Mouse (Mus musculus) neural tube, embryonic 15.5 days (tissue): ENCODE measurements around the gene Fam189a2. TPM values are rescaled to one million over a fixed set of nuclear protein-coding genes. Genes with fewer than 3 reads are reported as not detected.

Experiments used
- ATAC-seq: fragments of 200-750 bp; cut with Nextera tagmentation; 2 replicates; pipeline ENCODE4 v1.8.0; 2017; ENCODE audit warnings: mild to moderate bottlenecking, moderate TSS enrichment, moderate library complexity; ENCODE audit not compliant: low FRiP score
- H3K27ac ChIP-seq: fragments of 300-500 bp; sonication (generic); replicated peaks from 2 replicates; pipeline ENCODE4 v1.5.1; 2015; ENCODE audit warnings: mild to moderate bottlenecking, inconsistent platforms
- H3K27me3 ChIP-seq: fragments of 300-500 bp; sonication (generic); replicated peaks from 2 replicates; pipeline ENCODE4 v1.6.1; 2015; ENCODE audit warnings: inconsistent platforms
- H3K36me3 ChIP-seq: fragments of 300-500 bp; sonication (generic); 2 replicates; pipeline ENCODE4 v1.6.1; 2015; ENCODE audit warnings: inconsistent platforms
- H3K4me1 ChIP-seq: fragments of 300-500 bp; sonication (generic); 2 replicates; pipeline ENCODE4 v1.6.1; 2015; ENCODE audit warnings: inconsistent platforms
- H3K4me2 ChIP-seq: fragments of 300-500 bp; sonication (generic); 2 replicates; pipeline ENCODE4 v1.6.1; 2015; ENCODE audit warnings: inconsistent platforms, mild to moderate bottlenecking, moderate library complexity
- H3K4me3 ChIP-seq: fragments of 300-500 bp; sonication (generic); replicated peaks from 2 replicates; pipeline ENCODE4 v1.5.1; 2015; ENCODE audit warnings: mild to moderate bottlenecking, inconsistent platforms
- H3K9ac ChIP-seq: fragments of 300-500 bp; sonication (generic); replicated peaks from 2 replicates; pipeline ENCODE4 v1.6.1; 2015; ENCODE audit warnings: mild to moderate bottlenecking, inconsistent platforms
- H3K9me3 ChIP-seq: fragments of 300-500 bp; sonication (generic); replicated peaks from 2 replicates; pipeline ENCODE4 v1.6.1; 2016; ENCODE audit warnings: inconsistent platforms
- WGBS: fragments of 180-500 bp; shearing (Covaris S2); methylation state at CpG from one replicate; pipeline ENCODE4 v1.1.7; 2015; ENCODE audit warnings: mixed read lengths; 5-methylcytosine and 5-hydroxymethylcytosine counted together
- polyA plus RNA-seq: library from polyadenylated mRNA; unstranded; fragments of >200 nt; fragmentation: Nextera tagmentation; extraction: Ambion mirVana; gene quantifications from 2 replicates; pipeline ENCODE4 v1.2.1, GENCODE M21; 2015

Fam189a2 gene
- polyA plus RNA-seq, 1 experiment from 2014 or later, result 1.9 TPM

GRCm38 (mm10) chr19:23956299-23956975, 74.4 kb downstream of the Fam189a2 start:
- Histone ChIP-seq H3K9ac (no peak overlapping the region), H3K9me3 (no peaks in the 10 kb centered on the region), H3K27me3 (no peaks in the 10 kb centered on the region), H3K4me2 (no peak overlapping the region), H3K36me3 (no peaks in the 10 kb centered on the region), H3K4me1 (peaks cover 24% of the 10 kb centered on the region), H3K27ac (no peak overlapping the region), H3K4me3 (no peak overlapping the region)
- no peak for ATAC-seq
- 71% methylated on average over 16 of the region's 17 CpGs for WGBS

DNA sequence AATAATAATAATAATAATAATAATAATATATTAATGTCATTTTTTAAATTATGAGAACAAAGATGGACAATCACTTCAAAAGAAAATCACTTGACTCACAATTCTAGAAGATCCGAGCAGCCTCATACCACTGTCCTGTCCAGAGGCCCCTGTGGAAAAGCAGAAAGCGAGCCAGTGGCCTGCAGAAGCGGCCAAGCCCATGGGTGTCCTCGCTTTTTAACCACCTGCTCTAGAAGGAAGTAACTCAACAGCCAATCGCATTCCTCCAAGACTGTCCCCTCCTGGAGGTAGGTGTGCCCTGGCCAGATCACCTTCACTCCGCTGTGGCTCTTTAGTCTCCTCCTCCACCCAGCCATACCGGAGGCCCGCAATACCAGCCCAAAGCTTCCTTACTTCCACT, 75.4 kb downstream of the Fam189a2 start:
- peaks cover 15% of the 10 kb centered on the region for H3K4me1 ChIP-seq
- no peak overlapping the region for H3K4me3 ChIP-seq
- no peak overlapping the region for H3K27ac ChIP-seq
- no peak overlapping the region for H3K9ac ChIP-seq
- H3K9me3 ChIP-seq, result no peaks in the 10 kb centered on the region
- H3K27me3 ChIP-seq, result no peaks in the 10 kb centered on the region
- no peaks in the 10 kb centered on the region for H3K36me3 ChIP-seq
- ATAC-seq, result no peak
- WGBS, result 93% methylated on average over 8 of the region's 8 CpGs
- H3K4me2 ChIP-seq, result no peak overlapping the region

DNA sequence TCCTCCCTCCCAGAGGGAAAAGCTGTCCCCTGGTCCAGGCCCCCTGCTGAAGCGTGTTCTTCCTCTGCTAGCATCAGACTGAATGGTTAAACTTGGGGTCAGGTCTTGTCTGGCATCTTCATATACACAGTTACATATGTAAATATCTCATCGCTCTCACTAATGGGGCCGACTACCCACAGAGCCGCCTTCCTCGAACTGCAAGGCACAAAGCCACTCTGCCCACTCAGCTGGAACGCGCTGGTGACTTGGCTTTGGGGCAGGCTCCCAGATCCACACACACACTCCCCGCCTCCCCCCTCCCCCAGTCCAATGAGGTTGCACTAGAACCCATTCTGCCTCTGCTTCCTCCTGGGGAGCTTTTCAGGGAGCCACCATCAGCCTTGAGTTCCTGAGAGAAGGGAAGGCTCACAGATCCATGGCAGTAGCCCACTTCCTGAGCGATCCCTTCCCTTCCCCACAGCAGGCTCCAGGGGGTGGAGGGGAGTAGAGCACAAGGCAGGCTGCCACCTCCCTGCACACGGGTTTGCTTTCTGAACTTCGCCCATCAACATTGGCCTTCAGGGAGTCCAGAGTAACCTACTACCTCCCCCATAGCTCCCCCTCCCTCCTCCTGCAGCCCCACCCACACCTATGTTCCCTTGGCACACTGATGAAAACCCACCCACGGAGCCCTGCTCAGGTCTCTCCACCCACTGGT, 82.4 kb downstream of the Fam189a2 start:
- no peak overlapping the region for H3K27ac ChIP-seq
- H3K4me3 ChIP-seq, result no peak overlapping the region
- WGBS, result 37% methylated on average over 12 of the region's 12 CpGs
- H3K27me3 ChIP-seq, result no peaks in the 10 kb centered on the region
- H3K4me1 ChIP-seq, result no peaks in the 10 kb centered on the region
- no peak overlapping the region for H3K4me2 ChIP-seq
- peak; percentile 41; the same call in 1 of the 2 replicates for ATAC-seq
- H3K9me3 ChIP-seq, result no peaks in the 10 kb centered on the region
- H3K9ac ChIP-seq, result no peak overlapping the region
- H3K36me3 ChIP-seq, result peaks cover 35% of the 10 kb centered on the region

DNA sequence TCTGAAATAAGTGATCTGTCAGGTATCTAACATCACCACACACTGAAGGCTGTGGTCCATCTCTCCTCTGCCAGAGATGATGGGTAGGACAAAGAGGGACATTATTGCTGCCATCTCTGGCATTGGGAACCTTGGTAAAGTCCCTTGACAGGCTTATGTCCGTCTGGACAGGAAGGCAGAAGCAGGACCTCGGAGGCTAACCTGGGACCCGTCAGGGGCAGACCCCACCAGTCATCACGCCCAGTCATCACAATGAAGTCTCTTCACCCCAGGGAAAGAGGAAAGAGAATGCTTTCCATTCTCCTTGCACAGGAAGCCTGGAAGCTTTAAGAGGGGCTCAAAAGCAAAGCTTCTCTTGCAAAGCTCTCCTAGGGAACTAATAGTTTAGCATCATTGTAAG, 82.9 kb downstream of the Fam189a2 start:
- H3K4me1 ChIP-seq, result no peaks in the 10 kb centered on the region
- no peak overlapping the region for H3K27ac ChIP-seq
- H3K9ac ChIP-seq, result no peak overlapping the region
- no peak overlapping the region for H3K4me2 ChIP-seq
- peaks cover 37% of the 10 kb centered on the region for H3K36me3 ChIP-seq
- H3K9me3 ChIP-seq, result no peaks in the 10 kb centered on the region
- no peak for ATAC-seq
- H3K4me3 ChIP-seq, result no peak overlapping the region
- H3K27me3 ChIP-seq, result no peaks in the 10 kb centered on the region
- 44% methylated on average over 4 of the region's 4 CpGs for WGBS

- Histone ChIP-seq H3K27ac (no peak overlapping the region), H3K9ac (no peak overlapping the region), H3K9me3 (no peaks in the 10 kb centered on the region), H3K27me3 (no peaks in the 10 kb centered on the region), H3K4me1 (no peaks in the 10 kb centered on the region), H3K36me3 (peaks cover 46% of the 10 kb centered on the region), H3K4me3 (no peak overlapping the region), H3K4me2 (no peak overlapping the region)
- WGBS, result 93% methylated on average over 4 of the region's 4 CpGs
- ATAC-seq, result no peak
Observed at GRCm38 (mm10) chr19:23946751-23947150, 84.1 kb downstream of the Fam189a2 start.

- H3K4me2 ChIP-seq, result no peak overlapping the region
- peaks cover 50% of the 10 kb centered on the region for H3K36me3 ChIP-seq
- H3K27ac ChIP-seq, result no peak overlapping the region
- 87% methylated on average over 6 of the region's 6 CpGs for WGBS
- H3K4me1 ChIP-seq, result 0 out of 2 replicates have a peak, but pooled peaks cover 4% of the 10 kb centered on the region
- ATAC-seq, result no peak
- no peak overlapping the region for H3K4me3 ChIP-seq
- H3K9me3 ChIP-seq, result no peaks in the 10 kb centered on the region
- no peak overlapping the region for H3K9ac ChIP-seq
- H3K27me3 ChIP-seq, result no peaks in the 10 kb centered on the region
Observed at GRCm38 (mm10) chr19:23946026-23946685, 84.7 kb downstream of the Fam189a2 start.

DNA sequence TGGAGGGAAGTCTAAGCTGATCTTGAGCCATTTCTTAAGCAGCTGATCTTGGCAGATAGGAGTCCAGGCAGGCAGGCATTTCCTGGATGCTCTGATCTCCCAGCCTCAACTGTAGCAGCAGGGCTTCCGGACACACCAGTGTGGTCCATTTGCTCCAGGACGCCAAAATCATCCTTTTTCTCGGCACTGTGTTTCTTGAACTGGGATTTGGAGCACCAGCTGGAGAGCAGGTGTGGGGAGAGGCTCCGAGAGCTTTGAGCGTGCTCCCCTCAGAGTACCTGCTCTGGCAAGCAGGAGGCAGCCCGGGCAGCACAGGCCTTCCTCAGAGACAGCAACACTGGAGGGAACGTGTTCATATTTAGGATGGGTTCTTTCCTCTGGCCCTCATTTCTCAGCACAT, 87.9 kb downstream of the Fam189a2 start:
- Histone ChIP-seq H3K36me3 (peaks cover 77% of the 10 kb centered on the region), H3K4me1 (0 out of 2 replicates have a peak, but pooled peaks cover 7% of the 10 kb centered on the region), H3K27ac (no peak overlapping the region)

DNA sequence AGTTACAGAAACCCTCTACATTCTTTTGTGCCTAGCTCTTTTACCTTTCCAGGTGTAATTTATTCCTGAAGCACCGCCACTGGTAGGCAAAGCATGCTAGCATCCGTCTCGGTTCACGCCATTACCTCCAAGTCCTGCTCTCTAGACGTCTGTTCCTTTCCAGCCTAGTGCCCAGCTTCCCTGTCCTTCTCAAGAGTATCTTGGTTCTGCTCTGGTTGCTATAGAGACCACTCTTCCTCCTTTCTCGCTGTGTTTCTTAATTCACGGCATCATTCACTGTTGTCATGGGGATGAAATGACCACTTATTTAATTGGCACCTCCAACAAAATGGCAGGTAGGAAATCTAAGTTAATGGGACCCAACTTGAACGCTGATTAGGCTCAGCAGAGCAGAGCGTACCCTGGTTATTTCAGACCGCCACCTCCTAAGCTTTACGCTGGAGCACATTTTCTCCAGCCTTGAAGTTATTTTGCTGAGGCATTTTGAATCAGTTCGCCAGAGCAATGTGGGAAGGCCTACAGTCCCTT, 89.3 kb downstream of the Fam189a2 start:
- H3K9ac ChIP-seq, result no peak overlapping the region
- peak overlapping the region; percentile 28; the same call in 1 of the 2 replicates for H3K27ac ChIP-seq
- no peak overlapping the region for H3K4me3 ChIP-seq
- peak; percentile 58; the same call in 1 of the 2 replicates for ATAC-seq
- 0 out of 2 replicates have a peak, but pooled peaks cover 7% of the 10 kb centered on the region for H3K4me1 ChIP-seq
- H3K9me3 ChIP-seq, result no peaks in the 10 kb centered on the region
- WGBS, result 48% methylated on average over 12 of the region's 12 CpGs
- H3K36me3 ChIP-seq, result peaks cover 85% of the 10 kb centered on the region
- no peaks in the 10 kb centered on the region for H3K27me3 ChIP-seq
- H3K4me2 ChIP-seq, result no peak overlapping the region

More for the DNA sequence above, 87.9 kb downstream of the Fam189a2 start:
- 91% methylated on average over 7 of the region's 7 CpGs for WGBS
- Histone ChIP-seq H3K9me3 (no peaks in the 10 kb centered on the region), H3K9ac (no peak overlapping the region), H3K4me3 (no peak overlapping the region), H3K27me3 (no peaks in the 10 kb centered on the region), H3K4me2 (no peak overlapping the region)
- no peak for ATAC-seq

DNA sequence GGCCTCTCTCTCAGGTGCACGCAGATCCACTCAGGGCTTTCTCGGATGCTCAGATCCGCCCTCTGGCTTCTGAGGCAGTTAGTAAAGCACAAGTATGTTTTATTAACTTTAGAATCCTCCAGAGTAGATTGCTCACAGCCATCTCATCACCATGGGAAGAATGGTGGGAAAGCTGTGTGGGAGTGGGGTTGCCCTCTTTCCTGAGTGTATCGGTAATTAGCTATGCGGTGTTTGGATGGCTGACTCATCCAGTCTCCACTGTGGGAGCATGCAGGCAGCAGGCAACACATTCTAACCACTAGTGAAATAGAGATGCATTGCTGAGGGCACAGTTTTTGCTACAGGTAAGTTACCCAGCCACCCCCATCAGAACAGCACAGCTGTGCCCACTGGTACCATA, 100.0 kb downstream of the Fam189a2 start:
- H3K4me1 ChIP-seq, result no peaks in the 10 kb centered on the region
- H3K9me3 ChIP-seq, result 0 out of 2 replicates have a peak, but pooled peaks cover 2% of the 10 kb centered on the region
- H3K36me3 ChIP-seq, result peaks cover 51% of the 10 kb centered on the region
- H3K27me3 ChIP-seq, result no peaks in the 10 kb centered on the region
- H3K4me3 ChIP-seq, result no peak overlapping the region
- no peak overlapping the region for H3K4me2 ChIP-seq
- no peak for ATAC-seq
- 93% methylated on average over 5 of the region's 5 CpGs for WGBS
- H3K27ac ChIP-seq, result no peak overlapping the region
- H3K9ac ChIP-seq, result no peak overlapping the region

- Histone ChIP-seq H3K27ac (no peak overlapping the region), H3K27me3 (no peaks in the 10 kb centered on the region), H3K36me3 (peaks cover 25% of the 10 kb centered on the region), H3K4me3 (no peak overlapping the region), H3K9ac (no peak overlapping the region), H3K4me1 (no peaks in the 10 kb centered on the region), H3K4me2 (no peak overlapping the region), H3K9me3 (no peaks in the 10 kb centered on the region)
- no peak for ATAC-seq
- 97% methylated on average over 5 of the region's 5 CpGs for WGBS
Observed at GRCm38 (mm10) chr19:23925541-23925940, 105.3 kb downstream of the Fam189a2 start.

DNA sequence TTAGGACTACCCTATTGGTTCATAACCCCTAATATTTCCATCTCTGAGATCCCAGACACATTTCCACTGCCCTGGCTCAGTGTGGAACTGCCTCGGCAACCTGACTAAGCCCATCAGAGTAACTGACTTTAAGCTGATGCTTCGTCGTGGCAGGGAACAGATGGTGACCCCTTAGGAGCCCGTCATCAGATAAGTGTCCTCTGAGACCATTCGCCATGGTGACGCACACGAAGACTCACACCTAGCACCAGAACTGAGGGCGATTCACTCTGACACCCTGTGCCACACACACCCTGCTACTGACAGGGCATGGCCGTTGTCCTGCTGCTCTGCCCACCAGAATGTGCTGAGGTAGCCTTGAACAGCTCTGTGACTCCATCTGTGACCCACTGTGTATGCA, 106.0 kb downstream of the Fam189a2 start:
- Histone ChIP-seq H3K4me2 (no peak overlapping the region), H3K36me3 (peaks cover 18% of the 10 kb centered on the region), H3K9me3 (no peaks in the 10 kb centered on the region), H3K4me3 (no peak overlapping the region), H3K27ac (no peak overlapping the region), H3K9ac (no peak overlapping the region), H3K4me1 (0 out of 2 replicates have a peak, but pooled peaks cover under 1% of the 10 kb centered on the region), H3K27me3 (no peaks in the 10 kb centered on the region)
- 66% methylated on average over 9 of the region's 9 CpGs for WGBS
- ATAC-seq, result no peak
